Mouse (Mus musculus) induced T-regulatory cell, adult 2 months (primary cell): ENCODE measurements at regions not wholly inside any gene's neighbourhood (a gene's known extent, or its start where the extent isn't known, plus 50 kb on each side); places are given as distances from the start of the nearest gene placed in this dataset.
"Not testable (repeated sequence)": the region's sequence is repeated elsewhere in the genome, so short reads cannot be mapped to it uniquely, and the experiment has no call there.

ENCODE experiments used
- DNase-seq: peaks from one replicate; pipeline ENCODE4 v3.0.0-alpha.2; 2012; ENCODE audit warnings: low read depth

- no peak for DNase-seq
Observed at GRCm38 (mm10) chr12:64788761-64789160, 128.9 kb upstream of the Gm527 start.

DNA sequence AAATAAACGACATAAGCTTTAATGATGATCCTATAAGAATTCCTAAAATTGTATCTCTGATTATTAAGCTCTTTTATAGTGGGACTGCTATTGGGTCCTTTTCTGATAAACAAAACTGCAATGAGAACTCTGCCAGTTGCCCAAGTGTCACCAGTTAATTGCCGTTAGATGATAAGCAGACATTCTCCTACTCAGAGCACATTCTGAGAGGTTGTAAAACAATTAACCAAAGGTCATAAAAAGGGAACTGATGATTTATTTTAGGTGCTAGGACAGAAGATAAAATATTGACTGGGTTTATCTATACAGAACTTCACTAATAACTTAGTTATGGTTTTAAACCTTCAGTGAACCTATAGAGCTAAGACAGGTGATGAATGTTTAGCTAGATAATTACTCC lies 109.2 kb upstream of the Gm527 start:
- DNase-seq = not testable (repeated sequence)

- DNase-seq = no peak
Observed at GRCm38 (mm10) chr12:64810081-64810480, 107.6 kb upstream of the Gm527 start.

DNA sequence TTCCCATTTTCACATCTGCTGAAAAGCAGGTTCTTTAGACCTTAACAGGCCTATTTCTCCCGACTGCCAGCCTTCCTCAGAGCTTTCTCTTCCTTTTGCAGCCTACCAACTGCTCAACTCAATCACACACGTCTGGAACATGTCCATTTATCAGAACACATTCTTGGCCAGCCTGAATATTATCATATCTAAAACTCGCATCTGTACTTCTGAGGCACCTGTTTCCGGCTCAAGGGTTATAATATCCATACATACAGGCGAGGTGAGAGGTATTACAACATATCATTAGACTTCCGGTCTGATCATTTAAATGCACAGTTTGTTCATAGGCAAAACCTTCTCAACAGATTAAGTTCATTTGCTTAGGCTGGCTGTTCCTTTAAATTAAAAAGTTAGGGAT lies 101.8 kb upstream of the Gm527 start:
- no peak for DNase-seq

DNA sequence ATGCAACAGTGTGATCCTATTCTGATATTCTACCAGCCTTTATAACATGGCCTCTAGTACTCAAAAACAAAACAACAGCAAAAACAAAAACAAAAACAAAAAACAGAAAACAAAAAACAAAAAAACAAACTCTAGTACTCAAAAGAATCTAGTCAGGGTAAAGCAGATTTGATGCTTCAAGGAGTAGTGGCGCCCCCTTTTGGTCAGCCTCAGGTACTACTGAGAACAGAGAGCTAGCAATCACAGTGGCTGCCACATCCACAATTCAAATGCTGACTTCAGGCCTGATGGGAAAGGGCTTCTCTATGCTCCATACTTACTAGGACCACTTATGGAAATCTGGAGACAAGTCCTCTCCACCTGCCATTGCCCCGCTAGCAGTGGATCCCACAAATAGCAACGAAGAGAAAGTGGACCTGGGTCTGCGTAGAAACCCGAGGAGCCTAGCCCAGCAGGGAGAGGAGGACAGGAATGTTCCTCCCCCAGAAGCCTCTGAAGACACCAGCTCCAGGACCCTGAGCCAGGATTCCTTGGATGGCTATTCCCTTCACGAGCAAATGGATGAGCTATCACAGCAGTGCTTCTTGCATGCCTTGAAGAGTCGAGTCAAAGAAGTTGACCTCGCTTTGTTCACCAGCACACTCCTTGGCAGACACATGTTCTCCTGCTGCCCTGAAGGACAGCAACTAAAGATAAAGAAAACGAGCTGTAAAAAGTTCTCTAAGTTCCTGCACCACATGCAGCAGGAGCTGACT lies 100.5 kb upstream of the Gm527 start:
- peak; percentile 3 for DNase-seq

DNA sequence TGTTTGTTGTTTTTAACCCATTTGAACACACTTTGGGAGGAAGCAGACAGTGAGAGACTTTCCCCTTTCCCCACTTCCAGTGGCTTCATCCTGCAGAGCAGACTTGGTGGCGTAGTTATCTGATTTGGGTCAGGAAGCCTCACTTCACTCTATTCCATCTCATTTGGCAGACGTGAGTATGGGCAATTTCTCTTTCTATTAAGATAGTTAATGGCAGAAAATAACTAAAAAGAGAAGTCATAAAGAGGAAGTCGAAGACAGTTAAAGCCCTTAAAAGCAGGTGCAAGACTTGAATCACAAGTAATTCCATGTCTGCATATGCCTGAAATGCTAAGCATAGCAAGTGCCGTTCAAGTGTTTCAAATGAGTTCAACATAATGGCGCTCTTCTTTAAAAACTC lies 97.0 kb upstream of the Gm527 start:
- DNase-seq = no peak

DNA sequence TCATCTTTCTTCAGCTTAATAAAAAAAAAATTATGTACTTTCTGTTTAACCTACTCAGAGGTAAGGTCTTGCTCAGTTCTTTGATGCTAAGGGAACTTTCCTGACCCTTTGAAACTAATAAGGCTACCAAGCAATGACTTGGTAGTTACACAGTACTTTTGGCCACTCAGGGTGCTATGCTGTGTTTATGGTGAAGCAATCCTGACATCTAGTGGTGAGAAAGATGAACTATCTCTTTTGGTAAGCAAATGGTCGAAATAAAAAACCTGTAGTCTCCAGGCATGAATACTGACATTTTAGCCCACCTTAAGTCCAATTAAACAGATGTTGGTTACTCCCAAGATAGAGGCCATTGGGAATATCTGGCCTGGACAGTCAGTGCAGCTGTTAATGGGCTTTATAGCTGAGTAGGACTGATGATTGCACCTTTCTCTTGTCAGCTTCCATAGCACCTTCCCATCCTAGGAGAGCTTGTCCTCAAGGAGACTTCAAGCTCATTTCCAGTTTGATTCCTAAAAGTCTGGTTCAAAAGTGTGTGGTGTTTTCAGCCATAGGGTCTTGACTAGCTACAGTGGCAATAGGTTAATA lies 88.0 kb upstream of the Gm527 start:
- peak; percentile 64 for DNase-seq

- DNase-seq = no peak
Observed at GRCm38 (mm10) chr12:64832313-64833151, 85.2 kb upstream of the Gm527 start.

DNA sequence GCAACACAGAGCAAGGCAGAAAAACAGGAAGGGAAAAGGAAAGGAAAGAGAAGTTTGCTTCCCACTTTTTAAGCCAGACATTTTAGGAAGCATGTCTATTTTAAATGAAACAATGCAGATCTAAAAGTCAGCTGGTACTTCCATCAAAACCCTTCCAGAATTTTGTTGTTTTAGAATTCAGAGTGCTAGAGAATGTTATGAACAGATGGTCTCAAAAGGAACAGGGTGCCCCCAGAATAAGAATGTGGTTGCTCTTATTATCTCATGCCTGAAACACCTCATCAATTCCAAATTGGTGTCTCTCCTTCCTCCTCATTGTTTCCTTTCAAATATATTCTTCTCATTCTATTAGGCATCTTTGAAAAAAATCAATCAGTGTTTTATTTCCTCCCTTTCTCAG lies 60.0 kb upstream of the Gm527 start:
- DNase-seq = no peak
